Mouse (Mus musculus): Measurements from ENCODE around the gene Tdrd7. TPM values are rescaled to one million over a fixed set of nuclear protein-coding genes. Genes with fewer than 3 reads are reported as not detected.

Gene Tdrd7
- polyA plus RNA-seq, 1 experiment from 2014 or later: 19.2 TPM

- Histone ChIP-seq H3K4me3 (ENCODE audit: low read depth, low read length) (no peak overlapping the region), H3K27ac (ENCODE audit: low read depth, low read length) (peak overlapping the region; percentile 17; the same call in 1 of the 2 replicates), H3K27me3 (ENCODE audit: control insufficient read depth, insufficient read depth, low read length) (no peaks in the 10 kb centered on the region), H3K4me1 (ENCODE audit: control insufficient read depth, insufficient read depth, low read length) (peaks cover 5% of the 10 kb centered on the region; the same call in 1 of the 2 replicates), H3K36me3 (ENCODE audit: control insufficient read depth, insufficient read depth, low read length) (no peaks in the 10 kb centered on the region), H3K9me3 (replicated peaks; ENCODE audit: control insufficient read depth, low read length) (no peaks in the 10 kb centered on the region), H3K9ac (ENCODE audit: low read depth, low read length) (no peak overlapping the region), H3K4me2 (no peak overlapping the region)
- WGBS (ENCODE audit: insufficient replicate concordance): 50% methylated on average over 6 of the region's 6 CpGs
- ATAC-seq (replicated peaks; ENCODE audit: insufficient number of reproducible peaks, low FRiP score, low TSS enrichment): no peak
Measured at GRCm38 (mm10) chr4:45990427-45991135, 25.4 kb downstream of the Tdrd7 start.

GRCm38 (mm10) chr4:45998536-45998935, 33.4 kb downstream of the Tdrd7 start:
- no peaks in the 10 kb centered on the region for H3K4me1 ChIP-seq (ENCODE audit: control insufficient read depth, insufficient read depth, low read length)
- no peak for ATAC-seq (replicated peaks; ENCODE audit: insufficient number of reproducible peaks, low FRiP score, low TSS enrichment)
- WGBS (ENCODE audit: insufficient replicate concordance): 62% methylated on average over 4 of the region's 4 CpGs
- H3K9me3 ChIP-seq (replicated peaks; ENCODE audit: control insufficient read depth, low read length): no peaks in the 10 kb centered on the region
- no peak overlapping the region for H3K4me2 ChIP-seq
- no peak overlapping the region for H3K9ac ChIP-seq (ENCODE audit: low read depth, low read length)
- 0 out of 2 replicates have a peak, but pooled peaks cover 2% of the 10 kb centered on the region for H3K27me3 ChIP-seq (ENCODE audit: control insufficient read depth, insufficient read depth, low read length)
- H3K36me3 ChIP-seq (ENCODE audit: control insufficient read depth, insufficient read depth, low read length): no peaks in the 10 kb centered on the region
- H3K27ac ChIP-seq (ENCODE audit: low read depth, low read length): no peak overlapping the region
- H3K4me3 ChIP-seq (ENCODE audit: low read depth, low read length): no peak overlapping the region

GRCm38 (mm10) chr4:46008142-46008793, 43.1 kb downstream of the Tdrd7 start:
- ATAC-seq (replicated peaks; ENCODE audit: insufficient number of reproducible peaks, low FRiP score, low TSS enrichment): no peak
- WGBS (ENCODE audit: insufficient replicate concordance): 70% methylated on average over 5 of the region's 5 CpGs
- Histone ChIP-seq H3K4me3 (ENCODE audit: low read depth, low read length) (no peak overlapping the region), H3K27me3 (ENCODE audit: control insufficient read depth, insufficient read depth, low read length) (no peaks in the 10 kb centered on the region), H3K9ac (ENCODE audit: low read depth, low read length) (no peak overlapping the region), H3K9me3 (replicated peaks; ENCODE audit: control insufficient read depth, low read length) (no peaks in the 10 kb centered on the region), H3K36me3 (ENCODE audit: control insufficient read depth, insufficient read depth, low read length) (peaks cover 3% of the 10 kb centered on the region; the same call in 1 of the 2 replicates), H3K27ac (ENCODE audit: low read depth, low read length) (no peak overlapping the region), H3K4me2 (no peak overlapping the region), H3K4me1 (ENCODE audit: control insufficient read depth, insufficient read depth, low read length) (no peaks in the 10 kb centered on the region)

GRCm38 (mm10) chr4:46011698-46012097, 46.6 kb downstream of the Tdrd7 start:
- WGBS (ENCODE audit: insufficient replicate concordance): 89% methylated on average over 2 of the region's 2 CpGs
- Histone ChIP-seq H3K36me3 (ENCODE audit: control insufficient read depth, insufficient read depth, low read length) (peaks cover 3% of the 10 kb centered on the region; the same call in 1 of the 2 replicates), H3K27ac (ENCODE audit: low read depth, low read length) (no peak overlapping the region), H3K4me1 (ENCODE audit: control insufficient read depth, insufficient read depth, low read length) (no peaks in the 10 kb centered on the region), H3K27me3 (ENCODE audit: control insufficient read depth, insufficient read depth, low read length) (no peaks in the 10 kb centered on the region), H3K9ac (ENCODE audit: low read depth, low read length) (no peak overlapping the region), H3K9me3 (replicated peaks; ENCODE audit: control insufficient read depth, low read length) (no peaks in the 10 kb centered on the region), H3K4me3 (ENCODE audit: low read depth, low read length) (no peak overlapping the region), H3K4me2 (no peak overlapping the region)
- no peak for ATAC-seq (replicated peaks; ENCODE audit: insufficient number of reproducible peaks, low FRiP score, low TSS enrichment)

GRCm38 (mm10) chr4:46015605-46016004, 50.5 kb downstream of the Tdrd7 start:
- peaks cover 3% of the 10 kb centered on the region; the same call in 1 of the 2 replicates for H3K36me3 ChIP-seq (ENCODE audit: control insufficient read depth, insufficient read depth, low read length)
- H3K27me3 ChIP-seq (ENCODE audit: control insufficient read depth, insufficient read depth, low read length): no peaks in the 10 kb centered on the region
- H3K9me3 ChIP-seq (replicated peaks; ENCODE audit: control insufficient read depth, low read length): no peaks in the 10 kb centered on the region
- WGBS (ENCODE audit: insufficient replicate concordance): 56% methylated on average over 1 of the region's 1 CpGs
- H3K27ac ChIP-seq (ENCODE audit: low read depth, low read length): no peak overlapping the region
- H3K4me1 ChIP-seq (ENCODE audit: control insufficient read depth, insufficient read depth, low read length): no peaks in the 10 kb centered on the region
- no peak overlapping the region for H3K4me2 ChIP-seq
- no peak overlapping the region for H3K4me3 ChIP-seq (ENCODE audit: low read depth, low read length)
- no peak for ATAC-seq (replicated peaks; ENCODE audit: insufficient number of reproducible peaks, low FRiP score, low TSS enrichment)
- H3K9ac ChIP-seq (ENCODE audit: low read depth, low read length): no peak overlapping the region

- no peaks in the 10 kb centered on the region for H3K36me3 ChIP-seq (ENCODE audit: control insufficient read depth, insufficient read depth, low read length)
- no peak overlapping the region for H3K4me3 ChIP-seq (ENCODE audit: low read depth, low read length)
- 24% methylated on average over 3 of the region's 3 CpGs for WGBS (ENCODE audit: insufficient replicate concordance)
- 0 out of 2 replicates have a peak, but pooled peaks cover 7% of the 10 kb centered on the region for H3K4me1 ChIP-seq (ENCODE audit: control insufficient read depth, insufficient read depth, low read length)
- H3K4me2 ChIP-seq: no peak overlapping the region
- no peak overlapping the region for H3K27ac ChIP-seq (ENCODE audit: low read depth, low read length)
- no peaks in the 10 kb centered on the region for H3K27me3 ChIP-seq (ENCODE audit: control insufficient read depth, insufficient read depth, low read length)
- H3K9ac ChIP-seq (ENCODE audit: low read depth, low read length): no peak overlapping the region
- peak; percentile 69 for ATAC-seq (replicated peaks; ENCODE audit: insufficient number of reproducible peaks, low FRiP score, low TSS enrichment)
- no peaks in the 10 kb centered on the region for H3K9me3 ChIP-seq (replicated peaks; ENCODE audit: control insufficient read depth, low read length)
Measured at GRCm38 (mm10) chr4:46023021-46023481, 57.9 kb downstream of the Tdrd7 start.

GRCm38 (mm10) chr4:46025893-46026292, 60.8 kb downstream of the Tdrd7 start:
- H3K9me3 ChIP-seq (replicated peaks; ENCODE audit: control insufficient read depth, low read length): no peaks in the 10 kb centered on the region
- H3K27me3 ChIP-seq (ENCODE audit: control insufficient read depth, insufficient read depth, low read length): no peaks in the 10 kb centered on the region
- WGBS (ENCODE audit: insufficient replicate concordance): 27% methylated on average over 7 of the region's 7 CpGs
- no peaks in the 10 kb centered on the region for H3K36me3 ChIP-seq (ENCODE audit: control insufficient read depth, insufficient read depth, low read length)
- no peak overlapping the region for H3K4me3 ChIP-seq (ENCODE audit: low read depth, low read length)
- H3K9ac ChIP-seq (ENCODE audit: low read depth, low read length): no peak overlapping the region
- H3K4me2 ChIP-seq: no peak overlapping the region
- no peak overlapping the region for H3K27ac ChIP-seq (ENCODE audit: low read depth, low read length)
- 0 out of 2 replicates have a peak, but pooled peaks cover 7% of the 10 kb centered on the region for H3K4me1 ChIP-seq (ENCODE audit: control insufficient read depth, insufficient read depth, low read length)
- no peak for ATAC-seq (replicated peaks; ENCODE audit: insufficient number of reproducible peaks, low FRiP score, low TSS enrichment)

- H3K27ac ChIP-seq (ENCODE audit: low read depth, low read length): no peak overlapping the region
- 67% methylated on average over 6 of the region's 6 CpGs for WGBS (ENCODE audit: insufficient replicate concordance)
Measured at GRCm38 (mm10) chr4:46028224-46028623, 63.1 kb downstream of the Tdrd7 start.

More at GRCm38 (mm10) chr4:46028224-46028623, 63.1 kb downstream of the Tdrd7 start:
- peaks cover 14% of the 10 kb centered on the region for H3K4me1 ChIP-seq (ENCODE audit: control insufficient read depth, insufficient read depth, low read length)
- H3K4me2 ChIP-seq: no peak overlapping the region
- H3K9me3 ChIP-seq (replicated peaks; ENCODE audit: control insufficient read depth, low read length): no peaks in the 10 kb centered on the region
- H3K9ac ChIP-seq (ENCODE audit: low read depth, low read length): no peak overlapping the region
- H3K27me3 ChIP-seq (ENCODE audit: control insufficient read depth, insufficient read depth, low read length): no peaks in the 10 kb centered on the region
- H3K36me3 ChIP-seq (ENCODE audit: control insufficient read depth, insufficient read depth, low read length): no peaks in the 10 kb centered on the region
- no peak overlapping the region for H3K4me3 ChIP-seq (ENCODE audit: low read depth, low read length)
- ATAC-seq (replicated peaks; ENCODE audit: insufficient number of reproducible peaks, low FRiP score, low TSS enrichment): no peak

Data from heart, embryonic 11.5 days (tissue).